Mouse (Mus musculus): ENCODE data around the gene Tmem132b.

Tmem132b gene

DNA sequence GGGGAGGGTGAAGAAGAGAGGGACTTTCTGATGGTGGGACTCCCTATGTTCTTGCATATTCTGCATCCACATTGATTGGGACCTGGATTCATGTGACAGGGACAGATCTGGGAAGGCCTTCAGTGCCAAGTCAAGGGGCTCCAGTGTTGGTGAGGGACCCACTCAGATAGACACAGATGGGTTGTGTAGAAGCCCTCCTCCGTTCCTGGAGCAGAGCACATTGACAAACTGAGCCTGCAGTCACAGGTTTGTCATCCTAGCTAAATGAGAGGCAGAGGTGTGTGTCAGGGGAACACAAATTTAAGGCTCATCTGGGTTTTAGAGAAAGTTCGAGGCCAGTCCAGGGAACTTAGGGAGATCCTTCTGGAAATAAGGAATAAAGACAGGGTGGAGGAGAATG is 51.7 kb downstream of the Tmem132b start:
- no peak for DNase-seq

GRCm38 (mm10) chr5:125583836-125584235 is 52.3 kb downstream of the Tmem132b start:
- DNase-seq = no peak

- DNase-seq = no peak
These were observed 53.6 kb downstream of the Tmem132b start for GRCm38 (mm10) chr5:125585211-125585610.

DNA sequence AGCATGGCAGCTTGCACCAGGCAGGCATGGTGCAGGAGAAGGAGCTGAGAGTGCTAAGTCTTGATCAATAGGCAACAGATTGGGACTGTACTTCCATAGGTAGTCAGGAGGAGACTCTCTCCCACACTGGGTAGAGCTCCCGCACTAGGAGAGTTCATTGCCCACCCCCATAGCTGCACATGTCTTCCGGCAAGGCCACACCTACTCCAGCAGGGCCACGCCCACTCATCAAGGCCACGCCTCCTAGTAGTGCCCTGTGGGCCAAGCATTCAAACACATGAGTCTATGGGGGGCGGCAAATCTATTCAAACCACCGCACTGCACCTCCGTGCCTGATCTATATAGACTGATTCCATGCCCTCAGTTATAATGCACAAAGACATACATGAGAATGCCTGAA is 56.6 kb downstream of the Tmem132b start:
- no peak for DNase-seq

GRCm38 (mm10) chr5:125588876-125589667 is 57.5 kb downstream of the Tmem132b start:
- DNase-seq = no peak

DNA sequence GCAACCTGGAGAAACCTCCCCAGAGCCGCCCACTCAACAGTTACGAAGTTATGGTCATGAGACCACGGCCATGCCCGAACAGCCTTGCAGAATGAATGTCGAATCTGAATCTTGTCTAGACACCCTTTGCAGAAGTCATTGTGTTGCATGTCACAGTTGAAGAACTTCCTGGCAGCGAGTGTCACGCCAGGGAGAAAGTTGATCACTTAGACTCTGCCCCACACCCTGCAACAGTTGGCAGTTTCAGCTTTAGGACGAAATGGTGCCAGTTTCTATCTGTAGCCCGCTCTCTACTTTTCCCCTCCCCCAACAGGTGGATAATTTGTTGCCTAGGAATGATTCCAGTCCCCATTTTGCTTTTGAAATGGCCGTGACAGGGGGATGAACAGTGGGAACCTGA is 66.5 kb downstream of the Tmem132b start:
- DNase-seq = no peak

GRCm38 (mm10) chr5:125607146-125607545 is 75.6 kb downstream of the Tmem132b start:
- DNase-seq = no peak

- DNase-seq = no peak
These were observed 78.4 kb downstream of the Tmem132b start for GRCm38 (mm10) chr5:125609968-125610367.

- DNase-seq = no peak
These were observed 80.9 kb downstream of the Tmem132b start for GRCm38 (mm10) chr5:125612460-125612859.

DNA sequence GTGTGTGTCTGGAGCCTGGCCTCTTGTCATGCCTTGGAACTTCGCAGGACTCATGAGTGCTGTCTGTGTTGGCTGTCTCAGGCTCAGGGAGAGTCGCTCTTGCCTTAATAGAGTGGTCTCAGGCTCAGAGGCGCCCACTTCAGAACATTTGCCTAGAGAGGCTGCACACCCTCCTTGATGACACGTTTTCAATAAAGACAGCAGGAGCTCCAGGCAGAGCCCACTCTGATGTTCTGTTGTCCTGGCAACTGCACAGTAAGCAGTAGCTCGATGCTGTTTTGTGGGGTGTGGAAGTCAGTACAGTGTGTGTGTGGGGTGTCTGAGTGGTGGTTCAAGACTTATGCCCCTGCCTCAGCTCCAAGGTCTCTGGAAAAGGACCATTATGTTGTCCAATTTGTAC is 81.6 kb downstream of the Tmem132b start:
- no peak for DNase-seq

DNA sequence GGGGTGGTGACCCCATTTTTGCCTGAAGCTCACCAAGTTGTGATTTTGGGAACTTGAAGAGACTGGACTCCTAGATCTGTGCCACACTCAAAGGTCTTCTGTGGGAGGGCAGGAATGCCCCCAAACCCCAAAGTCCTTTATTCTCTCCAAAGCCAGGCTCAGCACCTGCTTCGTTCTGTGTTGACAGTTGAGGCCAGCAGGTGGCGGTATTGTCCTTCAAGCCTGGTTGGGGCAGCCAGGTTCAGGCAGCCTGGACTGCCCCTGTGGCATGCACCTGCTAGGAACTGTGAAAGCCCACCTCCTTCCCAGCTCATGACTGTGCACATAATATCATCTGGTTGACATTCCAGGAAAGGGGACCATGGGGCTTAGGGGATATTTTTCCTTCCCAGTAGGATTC is 82.8 kb downstream of the Tmem132b start:
- DNase-seq = no peak

DNA sequence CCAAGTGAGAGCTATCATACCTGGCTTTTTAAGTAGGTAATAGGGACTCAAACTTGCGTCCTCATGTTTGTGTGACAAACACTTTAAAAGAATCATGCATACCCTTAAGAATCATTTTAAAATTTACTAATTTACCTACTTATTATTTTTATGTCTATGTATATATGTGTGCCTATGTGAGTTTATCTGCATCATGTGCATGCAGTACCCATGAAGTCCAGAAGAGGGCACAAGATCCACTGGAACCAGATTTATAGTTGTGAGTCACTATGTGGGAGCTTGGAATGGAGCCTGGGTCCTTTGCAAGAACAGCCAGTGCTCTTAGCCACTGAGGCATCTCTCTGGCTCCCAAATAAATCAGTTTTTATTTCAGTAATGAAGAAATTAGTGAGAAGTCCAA is 85.5 kb downstream of the Tmem132b start:
- DNase-seq = no peak

GRCm38 (mm10) chr5:125627816-125628348 is 96.3 kb downstream of the Tmem132b start:
- DNase-seq = no peak

GRCm38 (mm10) chr5:125634666-125635065 is 103.1 kb downstream of the Tmem132b start:
- no peak for DNase-seq

- DNase-seq = no peak
These were observed 109.4 kb downstream of the Tmem132b start for GRCm38 (mm10) chr5:125640966-125641365.

GRCm38 (mm10) chr5:125641531-125642147 is 110.1 kb downstream of the Tmem132b start:
- no peak for DNase-seq

DNA sequence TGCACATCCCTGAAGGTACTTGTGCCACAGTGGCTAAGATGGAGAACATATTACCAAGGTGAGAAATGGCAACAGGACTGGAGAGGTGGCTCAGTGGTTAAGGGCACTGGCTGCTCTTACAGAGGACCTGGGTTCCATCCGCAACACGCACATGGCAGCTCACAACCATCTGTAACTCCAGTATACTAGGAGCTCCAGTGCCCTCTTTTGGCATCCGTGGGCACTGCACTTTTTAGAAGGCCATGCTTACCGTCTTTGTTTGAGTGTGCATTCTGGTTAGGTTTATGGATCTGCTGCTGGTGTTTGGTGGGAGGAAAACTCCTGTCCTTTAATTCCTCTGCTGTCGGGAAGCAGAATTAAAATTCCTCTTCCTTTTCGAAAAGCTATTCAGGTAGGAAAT is 116.7 kb downstream of the Tmem132b start:
- DNase-seq = no peak

- no peak for DNase-seq
These were observed 118.4 kb downstream of the Tmem132b start for GRCm38 (mm10) chr5:125649982-125650381.

GRCm38 (mm10) chr5:125658101-125658500 is 126.5 kb downstream of the Tmem132b start:
- DNase-seq = no peak

DNA sequence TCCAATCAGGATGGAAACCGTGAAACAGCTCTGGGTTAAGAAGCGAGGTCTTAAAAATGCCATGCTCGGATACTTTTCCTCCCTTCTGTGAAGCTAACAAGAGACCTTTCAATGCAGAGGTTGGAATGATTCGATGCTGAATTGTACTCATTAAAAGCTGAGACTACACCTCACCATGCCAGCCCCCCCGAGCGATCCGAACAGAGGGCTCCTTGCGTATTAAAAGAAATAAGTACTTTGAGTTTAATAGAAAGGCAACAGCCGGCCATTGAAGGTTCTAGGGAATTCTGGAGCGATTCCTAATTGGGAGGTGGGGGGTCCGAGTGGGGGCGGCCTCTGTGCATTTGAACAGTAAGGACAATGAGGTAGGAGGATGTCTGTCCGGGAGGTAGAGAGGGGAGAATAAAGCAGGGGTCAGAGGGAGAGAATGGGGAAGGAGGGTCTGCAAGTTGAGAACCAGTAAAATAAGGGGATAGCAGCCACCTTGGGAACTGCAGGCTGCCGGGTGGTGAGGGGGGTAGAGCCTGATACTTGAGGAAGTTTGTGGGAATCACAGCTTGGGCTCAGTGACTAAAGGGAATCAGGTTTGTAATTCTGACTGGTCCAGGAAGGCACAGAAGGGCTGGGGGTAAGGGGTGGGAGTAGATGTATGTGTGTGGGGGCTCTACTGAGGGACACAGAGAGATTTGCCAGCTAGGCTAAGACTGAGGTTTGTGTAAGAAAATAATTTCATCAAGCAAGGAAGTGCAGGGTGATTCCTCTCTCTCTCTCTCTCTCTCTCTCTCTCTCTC is 127.6 kb downstream of the Tmem132b start:
- DNase-seq = no peak

DNA sequence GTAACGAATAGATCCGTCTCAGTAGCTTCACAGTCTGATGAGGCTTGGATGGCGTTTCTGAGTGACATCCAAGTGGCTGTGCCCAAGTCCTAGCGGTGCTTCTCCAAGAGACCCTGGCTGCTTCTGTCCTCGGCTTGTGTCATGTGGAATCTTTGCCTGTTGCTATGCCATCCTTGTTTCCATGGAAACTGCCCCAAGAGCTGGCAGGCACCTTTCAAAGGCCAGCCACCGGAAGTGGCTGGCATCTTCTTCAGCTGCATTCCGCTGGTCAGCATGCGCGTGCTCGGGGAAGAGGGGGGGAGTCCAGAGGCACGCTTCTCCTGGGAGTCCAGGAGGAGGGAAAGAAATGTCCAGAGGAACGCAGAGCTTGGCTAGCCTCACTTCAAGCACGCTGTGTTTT is 144.0 kb downstream of the Tmem132b start:
- DNase-seq = no peak

DNA sequence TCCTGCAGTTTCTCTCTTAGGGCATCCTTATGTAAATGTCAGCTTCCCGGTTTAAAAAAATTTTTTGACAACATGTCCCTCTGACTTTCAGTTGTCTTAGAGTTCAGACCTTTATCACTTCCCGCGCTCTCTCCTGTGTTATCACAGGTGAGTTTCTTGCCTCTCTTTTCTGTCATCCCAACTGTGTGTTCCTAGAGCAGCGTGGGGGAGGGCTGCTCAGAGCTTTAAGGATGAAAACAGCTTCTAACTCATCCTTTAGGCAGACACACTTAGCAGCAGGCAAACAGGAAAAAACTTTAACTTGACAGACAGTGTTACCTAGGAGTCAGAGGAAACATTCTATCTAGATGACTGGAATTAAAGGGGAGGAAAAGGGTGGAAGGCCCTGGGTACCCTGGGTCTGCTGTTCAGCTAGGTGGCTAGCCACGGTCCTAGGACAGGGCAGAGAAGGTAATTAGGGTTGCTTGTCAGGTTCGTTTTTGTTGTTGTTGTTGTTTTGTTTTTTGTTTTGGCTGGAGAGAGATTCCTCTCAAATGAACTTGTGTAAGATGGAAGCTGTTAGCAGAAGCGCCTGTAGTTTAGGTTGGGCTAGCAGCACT is 144.6 kb downstream of the Tmem132b start:
- no peak for DNase-seq

DNA sequence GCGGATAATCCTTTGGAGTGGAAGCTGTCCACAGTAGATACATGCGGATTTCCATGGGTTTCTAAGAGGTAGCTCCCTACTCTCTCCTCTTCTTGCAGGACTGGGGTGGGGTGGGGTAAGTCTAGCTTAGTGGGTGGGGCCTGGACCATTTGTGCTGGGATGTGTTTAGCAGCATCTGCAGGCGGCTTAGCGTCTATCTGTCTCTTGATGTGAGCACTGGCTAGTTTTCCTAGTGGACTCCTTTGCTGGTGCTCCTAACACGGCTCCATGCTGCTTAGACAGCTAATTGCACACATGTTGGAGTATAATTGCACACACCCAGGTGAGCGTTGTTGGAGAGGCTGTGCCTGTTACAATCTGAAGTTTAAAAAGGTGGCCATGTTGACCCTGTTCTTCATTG is 149.3 kb downstream of the Tmem132b start:
- DNase-seq = no peak
